In genomic region chrX:77662030-77662429, GRCm38 (mm10) we compare ENCODE assay signal across 14 mouse cellular contexts.
A peak's percentile ranks its signal among the peaks of the same experiment; 100 is the strongest.
DNase-seq lines count a peak whose midpoint lies in the region; TF ChIP-seq lines count a peak whose summit lies in the region.
"Had no signal": no experiment of that assay in that cellular context is flagged by ENCODE, and none has a peak within 500 bp of the region (broad histone marks: within the 10 kb centered on the region; RNA-seq: fewer than 3 reads in every experiment).

No protein-coding gene starts in this region.

- H3K4me2 ChIP-seq in myocyte (ENCODE audit: low read depth): no peak overlapping the region

- no peak for DNase-seq in frontal cortex, adult 2 months (ENCODE audit: extremely low spot score in 1 of 2, low spot score in 1 of 2)
- DNase-seq: adrenal gland, adult 2 months; adrenal gland, adult 8-10 months; adrenal gland, postnatal 10 days; adrenal gland, postnatal 14 days; adrenal gland, postnatal 25 days; adrenal gland, postnatal 36 days; B cell, adult 2 months; cerebellum, adult 11 months; cerebellum, adult 11-12 months; cerebellum, adult 18-20 months; cerebellum, adult 2 months had no signal

- H3K36me3 ChIP-seq in myocyte (ENCODE audit: control insufficient read depth, insufficient read depth): peaks cover 14% of the 10 kb centered on the region

- H3ac ChIP-seq in myocyte (ENCODE audit: control insufficient read depth, insufficient read length): no peak overlapping the region

- no peaks in the 10 kb centered on the region for H3K27me3 ChIP-seq in myocyte (ENCODE audit: control insufficient read depth, insufficient read depth, insufficient read length)
- H3K27me3 ChIP-seq: CH12.LX had no signal

- TF ChIP-seq POLR2A in myocyte (IDR thresholded peaks at IDR 0.05; ENCODE audit: insufficient read length, low read depth): no peak

- no peaks in the 10 kb centered on the region for H3K79me2 ChIP-seq in myocyte (ENCODE audit: control insufficient read depth, insufficient read depth)

- no peak overlapping the region for H3K4me3 ChIP-seq in myocyte

TF ChIP-seq in myocyte, 11 proteins besides CTCF, POLR2A, EP300 and RAD21:
- TF ChIP-seq E2F4 (IDR thresholded peaks at IDR 0.05; ENCODE audit: insufficient read depth) (no peak), MYOD1 (IDR thresholded peaks at IDR 0.05; ENCODE audit: control insufficient read depth in 1 of 3, insufficient read length in 2 of 3, low read depth in 2 of 3) (peak; percentile 42 to 92 (median 59)), SRF (IDR thresholded peaks at IDR 0.05; ENCODE audit: control insufficient read depth, insufficient read length, low read depth) (no peak), CEBPB (IDR thresholded peaks at IDR 0.05; ENCODE audit: insufficient read depth, poor library complexity, severe bottlenecking) (no peak), MAX (IDR thresholded peaks at IDR 0.05; ENCODE audit: low read depth) (no peak), POLR2AphosphoS2 (IDR thresholded peaks at IDR 0.05; ENCODE audit: insufficient read length, low read depth) (no peak), TCF12 (IDR thresholded peaks at IDR 0.05; ENCODE audit: insufficient read depth, poor library complexity, severe bottlenecking) (peak; percentile 23), USF1 (IDR thresholded peaks at IDR 0.05; ENCODE audit: low read depth) (no peak), REST (IDR thresholded peaks at IDR 0.05; ENCODE audit: insufficient read depth, insufficient read length) (no peak), MYOG (IDR thresholded peaks at IDR 0.05; ENCODE audit: control insufficient read depth in 1 of 3, insufficient read depth in 1 of 3, insufficient read length in 2 of 3, low read depth in 2 of 3) (peak in 2 of 3 experiments; percentile 21 to 71), TCF3 (IDR thresholded peaks at IDR 0.05; ENCODE audit: insufficient read length, low read depth) (no peak)
